Mouse (Mus musculus) spleen, adult 2 months (tissue): ENCODE data around the gene Mnt.

Experiments used
- CTCF ChIP-seq: fragments of 200-500 bp; IDR thresholded peaks from 2 replicates; pipeline ENCODE4 v1.5.1; 2011; ENCODE audit warnings: mild to moderate bottlenecking, inconsistent platforms; ENCODE audit not compliant: insufficient read depth, insufficient read length, insufficient replicate concordance; ENCODE audit errors: extremely low read depth
- POLR2A ChIP-seq: fragments of 200-500 bp; IDR thresholded peaks from 2 replicates; pipeline ENCODE4 v1.6.1; 2011; ENCODE audit warnings: low read depth, low read length, inconsistent platforms

DNA sequence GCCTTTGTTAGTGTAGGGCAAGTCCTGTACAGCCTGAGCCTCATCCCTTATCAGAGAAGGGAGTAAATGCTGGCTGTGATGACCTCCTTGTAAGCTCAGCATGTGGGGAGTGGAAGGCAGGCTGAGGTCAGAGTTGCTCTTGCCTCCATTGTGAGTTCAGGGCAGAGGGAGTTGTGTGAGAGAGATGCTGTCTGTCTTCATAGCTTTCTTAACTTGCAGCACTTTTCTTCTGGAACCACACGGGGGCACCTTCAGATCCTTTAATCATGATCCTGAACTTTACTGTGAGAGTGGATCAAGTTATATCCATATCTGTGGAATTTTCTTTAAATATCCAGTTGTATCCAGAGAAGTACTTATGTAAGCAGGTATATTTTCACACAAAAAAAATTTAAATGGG, 9.3 kb upstream of the Mnt start:
- TF ChIP-seq CTCF (no peak), POLR2A (no peak)
